Mouse (Mus musculus) hindbrain, embryonic 12.5 days (tissue): ENCODE data around the gene Serpinh1. TPM values are rescaled to one million over a fixed set of nuclear protein-coding genes. Genes with fewer than 3 reads are reported as not detected.

Experiments used
- ATAC-seq: fragments of 200-750 bp; cut with Nextera tagmentation; 2 replicates; pipeline ENCODE4 v1.8.0; 2017; ENCODE audit warnings: moderate TSS enrichment; ENCODE audit not compliant: low FRiP score
- H3K27ac ChIP-seq: fragments of 300-500 bp; sonication (generic); 2 replicates; pipeline ENCODE4 v1.5.1; 2016; ENCODE audit warnings: mild to moderate bottlenecking
- H3K27me3 ChIP-seq: fragments of 300-500 bp; sonication (generic); 2 replicates; pipeline ENCODE4 v1.6.1; 2016; ENCODE audit warnings: mild to moderate bottlenecking
- H3K36me3 ChIP-seq: fragments of 300-500 bp; sonication (generic); 2 replicates; pipeline ENCODE4 v1.6.1; 2016; ENCODE audit warnings: mild to moderate bottlenecking
- H3K4me1 ChIP-seq: fragments of 300-500 bp; sonication (generic); 2 replicates; pipeline ENCODE4 v1.6.1; 2016
- H3K4me2 ChIP-seq: fragments of 300-500 bp; sonication (generic); replicated peaks from 2 replicates; pipeline ENCODE4 v1.6.1; 2016; ENCODE audit warnings: mild to moderate bottlenecking
- H3K4me3 ChIP-seq: fragments of 300-500 bp; sonication (generic); 2 replicates; pipeline ENCODE4 v1.5.1; 2016; ENCODE audit warnings: mild to moderate bottlenecking
- H3K9ac ChIP-seq: fragments of 300-500 bp; sonication (generic); 2 replicates; pipeline ENCODE4 v1.6.1; 2016; ENCODE audit warnings: mild to moderate bottlenecking, moderate library complexity
- H3K9me3 ChIP-seq: fragments of 300-500 bp; sonication (generic); replicated peaks from 2 replicates; pipeline ENCODE4 v1.6.1; 2016; ENCODE audit warnings: mild to moderate bottlenecking
- WGBS: fragments of 180-500 bp; shearing (Covaris S2); methylation state at CpG from one replicate; pipeline ENCODE4 v1.1.7; 2016; 5-methylcytosine and 5-hydroxymethylcytosine counted together
- polyA plus RNA-seq: library from polyadenylated mRNA; unstranded; fragments of >200 nt; fragmentation: Nextera tagmentation; extraction: Ambion mirVana; gene quantifications from 2 replicates; pipeline ENCODE4 v1.2.1, GENCODE M21; 2016

Gene Serpinh1
- polyA plus RNA-seq, 1 experiment from 2014 or later: 838 TPM

DNA sequence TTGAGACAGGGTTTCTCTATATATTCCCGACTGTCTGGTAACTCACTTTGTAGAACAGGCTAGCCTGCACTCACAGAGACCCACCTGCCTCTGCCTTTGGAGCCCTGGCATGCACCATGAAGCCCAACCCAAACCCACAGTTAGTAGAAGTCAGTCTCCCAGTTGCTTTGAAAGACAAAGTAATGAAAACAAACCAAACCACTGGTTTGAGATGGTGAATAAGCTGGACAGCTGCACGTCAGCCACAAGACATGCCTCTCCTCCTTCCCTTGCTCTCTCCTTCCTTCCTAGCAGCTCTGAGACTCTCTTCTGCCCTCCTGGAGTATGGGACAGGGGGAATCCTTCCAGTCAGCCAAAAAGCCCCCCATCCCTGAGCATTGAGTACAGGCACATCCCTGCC lies 9.1 kb upstream of the Serpinh1 start:
- no peaks in the 10 kb centered on the region for H3K9me3 ChIP-seq
- no peak overlapping the region for H3K4me3 ChIP-seq
- no peak overlapping the region for H3K4me2 ChIP-seq
- peak overlapping the region; percentile 98; the same call in 1 of the 2 replicates for H3K27ac ChIP-seq
- no peak overlapping the region for H3K9ac ChIP-seq
- peaks cover 36% of the 10 kb centered on the region for H3K4me1 ChIP-seq
- H3K36me3 ChIP-seq: no peaks in the 10 kb centered on the region
- no peaks in the 10 kb centered on the region for H3K27me3 ChIP-seq
- WGBS: 82% methylated on average over 2 of the region's 2 CpGs
- no peak for ATAC-seq

- Histone ChIP-seq H3K9me3 (no peaks in the 10 kb centered on the region), H3K4me2 (peak overlapping the region; percentile 31), H3K27me3 (no peaks in the 10 kb centered on the region), H3K27ac (peak overlapping the region; percentile 98), H3K36me3 (no peaks in the 10 kb centered on the region), H3K4me1 (peaks cover 48% of the 10 kb centered on the region), H3K4me3 (no peak overlapping the region), H3K9ac (peak overlapping the region; percentile 50)
- WGBS: 8% methylated on average over 8 of the region's 8 CpGs
- ATAC-seq: no peak
Observed at GRCm38 (mm10) chr7:99360803-99361414, 7.9 kb upstream of the Serpinh1 start.

- Histone ChIP-seq H3K4me2 (peak overlapping the region; percentile 31), H3K27me3 (no peaks in the 10 kb centered on the region), H3K27ac (peak overlapping the region; percentile 98), H3K9me3 (no peaks in the 10 kb centered on the region), H3K4me3 (0 out of 2 replicates have a peak overlapping the region, but pooled peaks have one; percentile 1), H3K4me1 (peaks cover 55% of the 10 kb centered on the region), H3K9ac (peak overlapping the region; percentile 52), H3K36me3 (no peaks in the 10 kb centered on the region)
- ATAC-seq: peak; percentile 97
- WGBS: 4% methylated on average over 10 of the region's 10 CpGs
Observed at GRCm38 (mm10) chr7:99360021-99360802, 7.2 kb upstream of the Serpinh1 start.

- no peak for ATAC-seq
- no peak overlapping the region for H3K27ac ChIP-seq
- 88% methylated on average over 8 of the region's 8 CpGs for WGBS
Observed at GRCm38 (mm10) chr7:99358371-99358770, 5.3 kb upstream of the Serpinh1 start.

DNA sequence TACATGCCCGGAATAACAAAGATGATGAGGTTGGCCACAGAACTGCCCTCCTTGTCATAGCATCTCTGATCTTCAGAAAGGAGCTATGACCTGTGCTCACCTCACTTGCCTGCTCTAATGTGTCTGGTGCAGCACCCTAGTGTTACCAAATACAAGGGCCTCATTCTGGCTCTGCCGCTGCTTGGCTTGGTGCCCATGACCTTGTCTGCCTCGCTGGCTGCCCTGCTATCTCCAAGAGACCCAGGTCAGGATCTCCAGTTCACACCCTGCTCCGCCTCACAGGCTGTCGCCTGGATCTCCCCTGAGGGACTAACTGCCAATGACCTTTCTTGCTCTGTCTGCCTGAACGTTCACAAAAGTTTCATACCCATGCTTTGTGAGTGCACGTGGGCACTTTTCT lies 4.2 kb upstream of the Serpinh1 start:
- no peaks in the 10 kb centered on the region for H3K9me3 ChIP-seq
- no peaks in the 10 kb centered on the region for H3K36me3 ChIP-seq
- peak overlapping the region; percentile 88; the same call in 1 of the 2 replicates for H3K27ac ChIP-seq
- peaks cover 67% of the 10 kb centered on the region for H3K4me1 ChIP-seq
- no peak overlapping the region for H3K4me3 ChIP-seq
- no peak overlapping the region for H3K4me2 ChIP-seq
- no peaks in the 10 kb centered on the region for H3K27me3 ChIP-seq
- no peak for ATAC-seq
- WGBS: 50% methylated on average over 7 of the region's 7 CpGs
- no peak overlapping the region for H3K9ac ChIP-seq

More at GRCm38 (mm10) chr7:99358371-99358770, 5.3 kb upstream of the Serpinh1 start:
- H3K4me2 ChIP-seq: no peak overlapping the region
- peaks cover 55% of the 10 kb centered on the region for H3K4me1 ChIP-seq
- H3K4me3 ChIP-seq: no peak overlapping the region
- no peaks in the 10 kb centered on the region for H3K36me3 ChIP-seq
- no peaks in the 10 kb centered on the region for H3K27me3 ChIP-seq
- H3K9ac ChIP-seq: no peak overlapping the region
- H3K9me3 ChIP-seq: no peaks in the 10 kb centered on the region

DNA sequence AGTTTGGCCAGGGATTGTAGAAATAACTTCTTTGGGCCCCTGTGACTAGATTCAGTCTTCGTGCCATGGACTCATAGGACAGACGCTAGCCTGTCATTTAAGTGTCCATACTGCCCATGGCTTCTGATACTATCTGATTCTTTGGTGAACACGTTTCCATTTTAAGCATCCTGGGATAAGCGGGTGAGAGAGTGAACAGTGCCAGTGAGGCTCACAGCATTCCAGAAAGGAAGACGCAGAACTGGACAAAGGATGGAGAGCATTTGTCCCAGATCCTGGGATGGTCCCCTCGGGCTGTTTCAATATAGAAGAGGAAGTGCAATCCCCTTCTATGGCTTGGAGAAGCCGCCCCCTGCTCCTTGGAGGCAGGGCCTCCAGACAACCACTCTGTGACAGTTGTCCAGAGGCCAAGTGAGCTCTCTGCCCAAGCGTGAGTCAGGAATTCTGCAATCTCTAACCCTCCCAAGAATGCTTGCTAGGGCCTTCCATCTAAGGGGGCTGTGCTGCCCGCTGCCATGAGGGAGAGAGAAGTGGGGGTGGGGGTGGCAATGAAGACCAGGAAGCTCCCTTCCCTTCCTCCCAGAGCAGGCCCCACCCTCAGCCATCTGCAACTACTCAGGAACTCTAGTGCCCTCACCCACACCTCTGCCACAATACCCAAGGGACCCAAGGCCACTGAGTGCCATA lies 3.3 kb upstream of the Serpinh1 start:
- no peak for ATAC-seq
- Histone ChIP-seq H3K27ac (peak overlapping the region; percentile 88), H3K36me3 (no peaks in the 10 kb centered on the region), H3K4me2 (peak overlapping the region; percentile 40), H3K4me3 (no peak overlapping the region), H3K9me3 (no peaks in the 10 kb centered on the region), H3K27me3 (no peaks in the 10 kb centered on the region), H3K4me1 (peaks cover 73% of the 10 kb centered on the region), H3K9ac (peak overlapping the region; percentile 47; the same call in 1 of the 2 replicates)
- WGBS: 30% methylated on average over 9 of the region's 9 CpGs

DNA sequence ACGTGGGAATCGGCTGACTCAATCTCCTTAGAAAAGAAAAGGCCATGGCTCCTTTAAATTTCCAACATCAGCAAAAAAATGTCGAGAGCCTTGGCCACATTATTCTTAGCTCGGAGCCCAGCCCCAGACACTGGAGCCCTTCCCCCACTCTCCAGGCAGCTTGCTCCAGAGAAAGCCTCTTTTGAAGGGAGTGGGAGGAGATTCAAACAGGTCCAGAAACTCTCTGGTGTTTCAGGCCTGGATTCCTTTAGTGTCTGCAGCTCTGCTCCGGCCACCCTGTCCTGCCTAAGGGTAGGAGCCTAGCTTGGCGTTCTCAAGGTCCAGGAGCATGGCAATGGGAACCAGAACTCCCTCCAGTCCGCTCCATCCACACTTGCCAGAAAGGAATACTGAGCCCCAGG lies 2.7 kb upstream of the Serpinh1 start:
- Histone ChIP-seq H3K4me3 (no peak overlapping the region), H3K9ac (peak overlapping the region; percentile 47; the same call in 1 of the 2 replicates)
- ATAC-seq: 0 out of 2 replicates have a peak, but pooled peaks have one; percentile 9

GRCm38 (mm10) chr7:99351802-99352517 lies 1.1 kb downstream of the Serpinh1 start:
- Histone ChIP-seq H3K9ac (peak overlapping the region; percentile 72), H3K27me3 (no peaks in the 10 kb centered on the region), H3K27ac (peak overlapping the region; percentile 87), H3K4me2 (peak overlapping the region; percentile 68), H3K4me3 (peak overlapping the region; percentile 49), H3K9me3 (no peaks in the 10 kb centered on the region), H3K4me1 (peaks cover 71% of the 10 kb centered on the region), H3K36me3 (peaks cover 23% of the 10 kb centered on the region)
- ATAC-seq: peak; percentile 30
- 2% methylated on average over 18 of the region's 18 CpGs for WGBS

More for the DNA sequence above, 2.7 kb upstream of the Serpinh1 start:
- no peaks in the 10 kb centered on the region for H3K36me3 ChIP-seq
- peak overlapping the region; percentile 40 for H3K4me2 ChIP-seq
- peaks cover 73% of the 10 kb centered on the region for H3K4me1 ChIP-seq
- no peaks in the 10 kb centered on the region for H3K27me3 ChIP-seq
- 4% methylated on average over 7 of the region's 7 CpGs for WGBS
- peak overlapping the region; percentile 88 for H3K27ac ChIP-seq
- H3K9me3 ChIP-seq: no peaks in the 10 kb centered on the region

GRCm38 (mm10) chr7:99351104-99351801 lies 1.8 kb downstream of the Serpinh1 start:
- Histone ChIP-seq H3K4me3 (peak overlapping the region; percentile 49), H3K4me1 (peaks cover 64% of the 10 kb centered on the region), H3K4me2 (peak overlapping the region; percentile 68), H3K36me3 (peaks cover 30% of the 10 kb centered on the region), H3K27me3 (no peaks in the 10 kb centered on the region), H3K9me3 (no peaks in the 10 kb centered on the region), H3K27ac (peak overlapping the region; percentile 87), H3K9ac (peak overlapping the region; percentile 72)
- ATAC-seq: no peak
- 5% methylated on average over 12 of the region's 12 CpGs for WGBS

- Histone ChIP-seq H3K9ac (peak overlapping the region; percentile 44; the same call in 1 of the 2 replicates), H3K9me3 (no peaks in the 10 kb centered on the region), H3K4me3 (peak overlapping the region; percentile 49), H3K4me2 (peak overlapping the region; percentile 68), H3K36me3 (peaks cover 40% of the 10 kb centered on the region), H3K27ac (no peak overlapping the region), H3K27me3 (no peaks in the 10 kb centered on the region), H3K4me1 (peaks cover 52% of the 10 kb centered on the region)
- ATAC-seq: no peak
- 59% methylated on average over 9 of the region's 9 CpGs for WGBS
Observed at GRCm38 (mm10) chr7:99349782-99350720, 3.0 kb downstream of the Serpinh1 start.
